In genomic region chr7:16297616-16298015, GRCm38 (mm10) we compare ENCODE assay signal across 9 mouse cellular contexts. TPM values are rescaled to one million over a fixed set of nuclear protein-coding genes. Genes with fewer than 3 reads are reported as not detected.
DNase-seq lines count a peak whose midpoint lies in the region; ATAC-seq lines count a peak whose summit lies in the region.
"Had no signal": no experiment of that assay in that cellular context is flagged by ENCODE, and none has a peak within 500 bp of the region (broad histone marks: within the 10 kb centered on the region; RNA-seq: fewer than 3 reads in every experiment).

No protein-coding gene starts in this region.

- WGBS in forebrain, embryonic 10.5 days: 63% methylated on average over 2 of the region's 2 CpGs
- 78% methylated on average over 2 of the region's 2 CpGs for WGBS in forebrain, embryonic 11.5 days
- 68% methylated on average over 2 of the region's 2 CpGs for WGBS in kidney, embryonic 14.5 days

- ATAC-seq in forebrain, embryonic 11.5 days (replicated peaks; ENCODE audit: low FRiP score): no peak
- no peak for ATAC-seq in kidney, embryonic 14.5 days (ENCODE audit: low FRiP score, low TSS enrichment)

- no peak overlapping the region for H3K4me3 ChIP-seq in forebrain, embryonic 10.5 days
- no peak overlapping the region for H3K4me3 ChIP-seq in forebrain, embryonic 11.5 days (ENCODE audit: low read depth, low read length)
- no peak overlapping the region for H3K4me3 ChIP-seq in kidney, embryonic 14.5 days (ENCODE audit: low read length)

- H3K4me2 ChIP-seq in forebrain, embryonic 11.5 days (ENCODE audit: low read depth, low read length, severe bottlenecking): no peak overlapping the region
- peak overlapping the region; percentile 46; the same call in 1 of the 2 replicates for H3K4me2 ChIP-seq in kidney, embryonic 14.5 days (replicated peaks; ENCODE audit: low read depth, low read length)

- H3K27ac ChIP-seq in forebrain, embryonic 10.5 days: peak overlapping the region; percentile 35; the same call in 1 of the 2 replicates
- H3K27ac ChIP-seq in forebrain, embryonic 11.5 days (ENCODE audit: low read depth, low read length): no peak overlapping the region
- H3K27ac ChIP-seq in kidney, embryonic 14.5 days (ENCODE audit: low read depth, low read length): no peak overlapping the region

- H3K4me1 ChIP-seq in forebrain, embryonic 10.5 days: peaks cover 53% of the 10 kb centered on the region
- H3K4me1 ChIP-seq in forebrain, embryonic 11.5 days (replicated peaks; ENCODE audit: control insufficient read depth, insufficient read depth, low read length): peaks cover 12% of the 10 kb centered on the region
- peaks cover 7% of the 10 kb centered on the region; the same call in 1 of the 2 replicates for H3K4me1 ChIP-seq in kidney, embryonic 14.5 days (ENCODE audit: control insufficient read depth, insufficient read depth, low read length)

- H3K9me3 ChIP-seq in forebrain, embryonic 10.5 days: no peaks in the 10 kb centered on the region
- H3K9me3 ChIP-seq in forebrain, embryonic 11.5 days (ENCODE audit: control insufficient read depth, low read length): no peaks in the 10 kb centered on the region
- H3K9me3 ChIP-seq in kidney, embryonic 14.5 days (ENCODE audit: control insufficient read depth, low read length): no peaks in the 10 kb centered on the region

- peaks cover 16% of the 10 kb centered on the region; the same call in 1 of the 2 replicates for H3K27me3 ChIP-seq in forebrain, embryonic 10.5 days (ENCODE audit: poor library complexity, severe bottlenecking)
- H3K27me3 ChIP-seq in forebrain, embryonic 11.5 days (ENCODE audit: control insufficient read depth, insufficient read depth, low read length): no peaks in the 10 kb centered on the region
- no peaks in the 10 kb centered on the region for H3K27me3 ChIP-seq in kidney, embryonic 14.5 days (ENCODE audit: control insufficient read depth, insufficient read depth, low read length)

- no peak overlapping the region for H3K9ac ChIP-seq in forebrain, embryonic 11.5 days (ENCODE audit: low read length)
- no peak overlapping the region for H3K9ac ChIP-seq in kidney, embryonic 14.5 days (ENCODE audit: low read depth, low read length)

- no peaks in the 10 kb centered on the region for H3K36me3 ChIP-seq in forebrain, embryonic 10.5 days (replicated peaks)
- H3K36me3 ChIP-seq in forebrain, embryonic 11.5 days (ENCODE audit: control insufficient read depth, insufficient read depth, low read length): no peaks in the 10 kb centered on the region
- no peaks in the 10 kb centered on the region for H3K36me3 ChIP-seq in kidney, embryonic 14.5 days (ENCODE audit: control insufficient read depth, insufficient read depth, low read length)

- DNase-seq in forebrain, embryonic 10.5 days (ENCODE audit: extremely low spot score, low spot score): no peak
- DNase-seq in forebrain, embryonic 11.5 days (ENCODE audit: low spot score): no peak
- DNase-seq in kidney, postnatal 4 days: no peak
- DNase-seq in 3T3-L1 (ENCODE audit: low read depth, low spot score): peak; percentile 9
- DNase-seq in induced T-regulatory cell, adult 2 months (ENCODE audit: low read depth): peak; percentile 28
- no peak for DNase-seq in spleen, postnatal 36 days (ENCODE audit: low spot score in 2 of 2)
- no peak for DNase-seq in layer of hippocampus, postnatal 14 days (ENCODE audit: low spot score in 2 of 2)
- DNase-seq: kidney, adult 2 months had no signal

RNA-seq across cellular contexts. Expression of gene Bbc3, which starts 10.6 kb away (rescaled TPM):
- 16.4 and 18.8 TPM in 2 replicates for polyA plus RNA-seq in forebrain, embryonic 10.5 days (2016; fragmentation: Nextera tagmentation; extraction: Ambion mirVana)
- polyA plus RNA-seq in forebrain, embryonic 11.5 days (2014; fragmentation: Nextera tagmentation; extraction: Ambion mirVana): 8.0 and 11.5 TPM in 2 replicates
- 8.6 and 13.8 TPM in 2 replicates for polyA plus RNA-seq in kidney, embryonic 14.5 days (2014; fragmentation: Nextera tagmentation; extraction: Ambion mirVana)
- total RNA-seq in layer of hippocampus, postnatal 14 days (2021): 10 to 100 TPM; 16.6 to 20.4 TPM

RNA-seq across cellular contexts. Expression of gene Ccdc9, which starts 11.0 kb away (rescaled TPM):
- polyA plus RNA-seq in forebrain, embryonic 10.5 days (2016; fragmentation: Nextera tagmentation; extraction: Ambion mirVana): 28.7 and 34.8 TPM in 2 replicates
- polyA plus RNA-seq in forebrain, embryonic 11.5 days (2014; fragmentation: Nextera tagmentation; extraction: Ambion mirVana): 22.3 and 32.2 TPM in 2 replicates
- 24.6 and 28.3 TPM in 2 replicates for polyA plus RNA-seq in kidney, embryonic 14.5 days (2014; fragmentation: Nextera tagmentation; extraction: Ambion mirVana)
- 10 to 100 TPM; 84.3 to 84.5 TPM for total RNA-seq in layer of hippocampus, postnatal 14 days (2021)

RNA-seq across cellular contexts. Expression of gene Inafm1, which starts 24.2 kb away (rescaled TPM):
- 5.6 and 6.3 TPM in 2 replicates for polyA plus RNA-seq in forebrain, embryonic 10.5 days (2016; fragmentation: Nextera tagmentation; extraction: Ambion mirVana)
- polyA plus RNA-seq in forebrain, embryonic 11.5 days (2014; fragmentation: Nextera tagmentation; extraction: Ambion mirVana): 10.9 and 11.6 TPM in 2 replicates
- polyA plus RNA-seq in kidney, embryonic 14.5 days (2014; fragmentation: Nextera tagmentation; extraction: Ambion mirVana): 19.3 and 19.8 TPM in 2 replicates
- total RNA-seq in layer of hippocampus, postnatal 14 days (2021): 10 to 100 TPM; 28.1 to 31.2 TPM

RNA-seq across cellular contexts. Expression of gene C5ar1, which starts 38.3 kb away (rescaled TPM):
- 0.50 and 0.80 TPM in 2 replicates for polyA plus RNA-seq in forebrain, embryonic 10.5 days (2016; fragmentation: Nextera tagmentation; extraction: Ambion mirVana)
- polyA plus RNA-seq in forebrain, embryonic 11.5 days (2014; fragmentation: Nextera tagmentation; extraction: Ambion mirVana): 0.76 and 1.1 TPM in 2 replicates
- 1.2 and 1.8 TPM in 2 replicates for polyA plus RNA-seq in kidney, embryonic 14.5 days (2014; fragmentation: Nextera tagmentation; extraction: Ambion mirVana)
- 1 to 10 TPM in 1 of 2 experiments, under 1 TPM in 1; 0.74 to 2.0 TPM for total RNA-seq in layer of hippocampus, postnatal 14 days (2021)

RNA-seq across cellular contexts. Expression of gene C5ar2, which starts 53.7 kb away (rescaled TPM):
- polyA plus RNA-seq in forebrain, embryonic 10.5 days (2016; fragmentation: Nextera tagmentation; extraction: Ambion mirVana): 0.09 TPM in 2 replicates
- polyA plus RNA-seq in forebrain, embryonic 11.5 days (2014; fragmentation: Nextera tagmentation; extraction: Ambion mirVana): 0.12 and 0.25 TPM in 2 replicates
- 0.05 and 0.09 TPM in 2 replicates for polyA plus RNA-seq in kidney, embryonic 14.5 days (2014; fragmentation: Nextera tagmentation; extraction: Ambion mirVana)
- under 1 TPM; 0.48 to 0.55 TPM for total RNA-seq in layer of hippocampus, postnatal 14 days (2021)

Comparison
In these comparisons a context has a peak if more than half of its experiments do, and no peak if none do; other contexts are left out.
1. DNase-seq: peak in 3T3-L1 (single experiment) and induced T-regulatory cell, adult 2 months (single experiment); none in forebrain, embryonic 10.5 days (single experiment), forebrain, embryonic 11.5 days (single experiment), kidney, postnatal 4 days (0 of 2), spleen, postnatal 36 days (0 of 2) and layer of hippocampus, postnatal 14 days (0 of 2).